Mouse (Mus musculus) lung, postnatal 4 days (tissue): ENCODE data around the gene Ppp1r35.
"Not testable (repeated sequence)": the region's sequence is repeated elsewhere in the genome, so short reads cannot be mapped to it uniquely, and the experiment has no call there.

ENCODE experiments used
- DNase-seq, 2 experiments: peaks; one replicate each; pipeline ENCODE4 v3.0.0; 2021

Gene Ppp1r35

GRCm38 (mm10) chr5:137778635-137779034 lies at the start of gene Ppp1r35:
TSS of gene Ppp1r35 (plus strand) at chr5:137778849.
- peak; percentile 97 for DNase-seq

GRCm38 (mm10) chr5:137733638-137734288 lies 44.9 kb upstream of the Ppp1r35 start:
- DNase-seq = no peak

GRCm38 (mm10) chr5:137734289-137735061 lies 44.2 kb upstream of the Ppp1r35 start:
- DNase-seq = no peak

GRCm38 (mm10) chr5:137737400-137737940 lies 41.2 kb upstream of the Ppp1r35 start:
- no peak for DNase-seq

- DNase-seq = no peak
These were observed 40.1 kb upstream of the Ppp1r35 start for GRCm38 (mm10) chr5:137738516-137738915.

- DNase-seq = peak in 1 of 2 experiments; percentile 3
These were observed 39.2 kb upstream of the Ppp1r35 start for GRCm38 (mm10) chr5:137739471-137739870.

GRCm38 (mm10) chr5:137740506-137740905 lies 38.1 kb upstream of the Ppp1r35 start:
- peak in 1 of 2 experiments; percentile 4 for DNase-seq

- DNase-seq = peak; percentile 84 to 85
These were observed 37.4 kb upstream of the Ppp1r35 start, which contains the start of gene Nyap1 for GRCm38 (mm10) chr5:137741023-137741931. TSS of gene Nyap1 (minus strand) at chr5:137741607.

GRCm38 (mm10) chr5:137742048-137742447 lies 36.6 kb upstream of the Ppp1r35 start:
- no peak for DNase-seq

- DNase-seq = no peak
These were observed 35.8 kb upstream of the Ppp1r35 start for GRCm38 (mm10) chr5:137742836-137743235.

- DNase-seq = no peak
These were observed 34.5 kb upstream of the Ppp1r35 start for GRCm38 (mm10) chr5:137744197-137744596.

- peak; percentile 95 for DNase-seq
These were observed 33.2 kb upstream of the Ppp1r35 start, which contains the start of gene Tsc22d4 for GRCm38 (mm10) chr5:137745214-137746171. TSS of gene Tsc22d4 (plus strand) at chr5:137745730.

GRCm38 (mm10) chr5:137746282-137746850 lies 32.3 kb upstream of the Ppp1r35 start:
- peak; percentile 80 to 83 for DNase-seq

GRCm38 (mm10) chr5:137746851-137747325 lies 31.8 kb upstream of the Ppp1r35 start:
- DNase-seq = peak; percentile 38 to 44

- DNase-seq = peak; percentile 68 to 76
These were observed 31.2 kb upstream of the Ppp1r35 start for GRCm38 (mm10) chr5:137747326-137747961.

- DNase-seq = peak; percentile 55 to 65
These were observed 30.4 kb upstream of the Ppp1r35 start for GRCm38 (mm10) chr5:137748130-137748770.

GRCm38 (mm10) chr5:137749196-137749836 lies 29.3 kb upstream of the Ppp1r35 start:
- DNase-seq = peak in 1 of 2 experiments; percentile 38

GRCm38 (mm10) chr5:137750212-137750611 lies 28.4 kb upstream of the Ppp1r35 start:
- not testable (repeated sequence) for DNase-seq

- no peak for DNase-seq
These were observed 27.3 kb upstream of the Ppp1r35 start for GRCm38 (mm10) chr5:137751221-137751887.
